Mouse (Mus musculus) olfactory bulb, adult 2 months (tissue): ENCODE measurements around the gene Hnrnpa3. TPM values are rescaled to one million over a fixed set of nuclear protein-coding genes. Genes with fewer than 3 reads are reported as not detected.
"Not testable (repeated sequence)": the region's sequence is repeated elsewhere in the genome, so short reads cannot be mapped to it uniquely, and the experiment has no call there.

Experiments
- H3K27ac ChIP-seq: fragments of 200-500 bp; 2 replicates; pipeline ENCODE4 v1.5.1; 2012; ENCODE audit warnings: low read depth, low read length; ENCODE audit not compliant: insufficient read depth
- H3K4me1 ChIP-seq: fragments of 200-500 bp; 2 replicates; pipeline ENCODE4 v1.6.1; 2012; ENCODE audit warnings: low read length; ENCODE audit not compliant: control insufficient read depth, insufficient read depth
- H3K4me3 ChIP-seq: fragments of 200-500 bp; 2 replicates; pipeline ENCODE4 v1.5.1; 2012; ENCODE audit warnings: mild to moderate bottlenecking, low read depth, low read length, moderate library complexity; ENCODE audit not compliant: insufficient read depth
- CTCF ChIP-seq: fragments of 200-500 bp; IDR thresholded peaks from 2 replicates; pipeline ENCODE4 v1.5.1; 2012; ENCODE audit warnings: low read depth, mild to moderate bottlenecking, low read length, moderate library complexity; ENCODE audit not compliant: insufficient read depth
- POLR2A ChIP-seq: fragments of 200-500 bp; IDR thresholded peaks from 2 replicates; pipeline ENCODE4 v1.6.1; 2012; ENCODE audit warnings: mild to moderate bottlenecking, low read depth, low read length, moderate library complexity; ENCODE audit not compliant: insufficient read depth
- WGBS: fragments of 180-500 bp; shearing (Covaris S2); methylation state at CpG from one replicate; pipeline ENCODE4 v1.1.7; 2018; 5-methylcytosine and 5-hydroxymethylcytosine counted together
- polyA plus RNA-seq: library from polyadenylated mRNA; stranded (reverse); fragments of >200 nt; gene quantifications from 2 replicates; pipeline ENCODE4 v1.2.4, GENCODE M21; 2012; ENCODE audit warnings: low replicate concordance; ENCODE audit not compliant: missing spikeins, insufficient read depth, insufficient read length

The Hnrnpa3 gene
- polyA plus RNA-seq, 1 experiment: 328 TPM

GRCm38 (mm10) chr2:75687040-75687749, 28.1 kb downstream of the Hnrnpa3 start:
- H3K4me3 ChIP-seq: no peak overlapping the region
- WGBS: 88% methylated on average over 10 of the region's 10 CpGs
- TF ChIP-seq POLR2A: no peak
- TF ChIP-seq CTCF: no peak
- no peaks in the 10 kb centered on the region for H3K4me1 ChIP-seq
- H3K27ac ChIP-seq: no peak overlapping the region

- TF ChIP-seq POLR2A: no peak
- no peak for TF ChIP-seq CTCF
These were observed 29.8 kb downstream of the Hnrnpa3 start for GRCm38 (mm10) chr2:75688901-75689300.

GRCm38 (mm10) chr2:75689482-75690158, 30.6 kb downstream of the Hnrnpa3 start:
- no peak for TF ChIP-seq CTCF
- TF ChIP-seq POLR2A: no peak
- Histone ChIP-seq H3K4me1 (no peaks in the 10 kb centered on the region), H3K4me3 (no peak overlapping the region), H3K27ac (no peak overlapping the region)
- 87% methylated on average over 10 of the region's 10 CpGs for WGBS

More at GRCm38 (mm10) chr2:75688901-75689300, 29.8 kb downstream of the Hnrnpa3 start:
- Histone ChIP-seq H3K4me3 (no peak overlapping the region), H3K4me1 (no peaks in the 10 kb centered on the region), H3K27ac (no peak overlapping the region)
- WGBS: 55% methylated on average over 1 of the region's 1 CpGs

GRCm38 (mm10) chr2:75690656-75691055, 31.6 kb downstream of the Hnrnpa3 start:
- no peak overlapping the region for H3K4me3 ChIP-seq
- TF ChIP-seq CTCF: no peak
- TF ChIP-seq POLR2A: no peak
- no peak overlapping the region for H3K27ac ChIP-seq
- WGBS: 96% methylated on average over 4 of the region's 4 CpGs
- H3K4me1 ChIP-seq: no peaks in the 10 kb centered on the region

GRCm38 (mm10) chr2:75691316-75691715, 32.3 kb downstream of the Hnrnpa3 start:
- H3K4me1 ChIP-seq: no peaks in the 10 kb centered on the region
- H3K27ac ChIP-seq: no peak overlapping the region
- 76% methylated on average over 8 of the region's 8 CpGs for WGBS
- TF ChIP-seq CTCF (no peak), POLR2A (no peak)
- H3K4me3 ChIP-seq: no peak overlapping the region

GRCm38 (mm10) chr2:75692369-75692768, 33.3 kb downstream of the Hnrnpa3 start:
- H3K27ac ChIP-seq: no peak overlapping the region
- WGBS: 87% methylated on average over 6 of the region's 6 CpGs
- no peak overlapping the region for H3K4me3 ChIP-seq
- H3K4me1 ChIP-seq: no peaks in the 10 kb centered on the region
- TF ChIP-seq POLR2A: no peak
- TF ChIP-seq CTCF: no peak

- not testable (repeated sequence) for H3K27ac ChIP-seq, H3K4me1 ChIP-seq, H3K4me3 ChIP-seq
- WGBS: 98% methylated on average over 3 of the region's 3 CpGs
These were observed 35.9 kb downstream of the Hnrnpa3 start for GRCm38 (mm10) chr2:75694926-75695325.

- TF ChIP-seq CTCF: no peak
- no peak for TF ChIP-seq POLR2A
- Histone ChIP-seq H3K4me3 (no peak overlapping the region), H3K27ac (no peak overlapping the region), H3K4me1 (peaks cover 3% of the 10 kb centered on the region)
- WGBS: 66% methylated on average over 9 of the region's 9 CpGs
These were observed 36.8 kb downstream of the Hnrnpa3 start for GRCm38 (mm10) chr2:75695676-75696350.

- no peak overlapping the region for H3K4me3 ChIP-seq
- H3K27ac ChIP-seq: no peak overlapping the region
- TF ChIP-seq POLR2A: no peak
- no peak for TF ChIP-seq CTCF
- WGBS: 55% methylated on average over 5 of the region's 5 CpGs
- H3K4me1 ChIP-seq: peaks cover 3% of the 10 kb centered on the region
These were observed 37.3 kb downstream of the Hnrnpa3 start for GRCm38 (mm10) chr2:75696371-75696770.
